Mouse (Mus musculus): ENCODE measurements around the gene Atl2.

Atl2 gene

GRCm38 (mm10) chr17:79898156-79898746 is 2.3 kb upstream of the Atl2 start:
- no peak for DNase-seq (ENCODE audit: low read depth, low spot score)

GRCm38 (mm10) chr17:79897666-79898065 is 1.7 kb upstream of the Atl2 start:
- DNase-seq (ENCODE audit: low read depth, low spot score) = no peak

GRCm38 (mm10) chr17:79894971-79895882 is 696 bp downstream of the Atl2 start:
- DNase-seq (ENCODE audit: low read depth, low spot score) = no peak

GRCm38 (mm10) chr17:79894054-79894453 is 1.9 kb downstream of the Atl2 start:
- no peak for DNase-seq (ENCODE audit: low read depth, low spot score)

GRCm38 (mm10) chr17:79891944-79892343 is 4.0 kb downstream of the Atl2 start:
- no peak for DNase-seq (ENCODE audit: low read depth, low spot score)

GRCm38 (mm10) chr17:79887926-79888325 is 8.0 kb downstream of the Atl2 start:
- DNase-seq (ENCODE audit: low read depth, low spot score) = no peak

GRCm38 (mm10) chr17:79883198-79883597 is 12.7 kb downstream of the Atl2 start:
- no peak for DNase-seq (ENCODE audit: low read depth, low spot score)

GRCm38 (mm10) chr17:79865027-79865426 is 30.9 kb downstream of the Atl2 start:
- DNase-seq (ENCODE audit: low read depth, low spot score) = no peak

GRCm38 (mm10) chr17:79864503-79864902 is 31.4 kb downstream of the Atl2 start:
- no peak for DNase-seq (ENCODE audit: low read depth, low spot score)

- DNase-seq (ENCODE audit: low read depth, low spot score) = peak; percentile 40
Observed at GRCm38 (mm10) chr17:79862038-79862437, 33.9 kb downstream of the Atl2 start.

- DNase-seq (ENCODE audit: low read depth, low spot score) = no peak
Observed at GRCm38 (mm10) chr17:79855533-79855932, 40.4 kb downstream of the Atl2 start.

- DNase-seq (ENCODE audit: low read depth, low spot score) = no peak
Observed at GRCm38 (mm10) chr17:79848385-79848784, 47.5 kb downstream of the Atl2 start.

- no peak for DNase-seq (ENCODE audit: low read depth, low spot score)
Observed at GRCm38 (mm10) chr17:79846182-79846581, 49.7 kb downstream of the Atl2 start.

GRCm38 (mm10) chr17:79845695-79846094 is 50.2 kb downstream of the Atl2 start:
- no peak for DNase-seq (ENCODE audit: low read depth, low spot score)

- DNase-seq (ENCODE audit: low read depth, low spot score) = peak; percentile 54
Observed at GRCm38 (mm10) chr17:79840254-79841238, 55.4 kb downstream of the Atl2 start.

- DNase-seq (ENCODE audit: low read depth, low spot score) = no peak
Observed at GRCm38 (mm10) chr17:79836978-79837377, 58.9 kb downstream of the Atl2 start.

- DNase-seq (ENCODE audit: low read depth, low spot score) = no peak
Observed at GRCm38 (mm10) chr17:79835714-79836373, 60.1 kb downstream of the Atl2 start.

GRCm38 (mm10) chr17:79832284-79832683 is 63.6 kb downstream of the Atl2 start:
- DNase-seq (ENCODE audit: low read depth, low spot score) = no peak

GRCm38 (mm10) chr17:79826482-79827034 is 69.4 kb downstream of the Atl2 start:
- DNase-seq (ENCODE audit: low read depth, low spot score) = no peak

GRCm38 (mm10) chr17:79825241-79826030 is 70.5 kb downstream of the Atl2 start:
- peak; percentile 20 for DNase-seq (ENCODE audit: low read depth, low spot score)
